Mouse (Mus musculus) heart, adult 8-10 months (tissue): ENCODE data around the gene Ctbp2. TPM values are rescaled to one million over a fixed set of nuclear protein-coding genes. Genes with fewer than 3 reads are reported as not detected.

Experiments used
- DNase-seq: peaks from one replicate; pipeline ENCODE4 v3.0.0; 2022; ENCODE audit warnings: low spot score
- total RNA-seq, 4 experiments: library from RNA; stranded (reverse); gene quantifications; 2 replicates each; pipeline ENCODE4 v1.2.4; 2022

Gene Ctbp2
- total RNA-seq, 4 experiments from 2014 or later: 24.9 to 28.1 (median 27.6) TPM

DNA sequence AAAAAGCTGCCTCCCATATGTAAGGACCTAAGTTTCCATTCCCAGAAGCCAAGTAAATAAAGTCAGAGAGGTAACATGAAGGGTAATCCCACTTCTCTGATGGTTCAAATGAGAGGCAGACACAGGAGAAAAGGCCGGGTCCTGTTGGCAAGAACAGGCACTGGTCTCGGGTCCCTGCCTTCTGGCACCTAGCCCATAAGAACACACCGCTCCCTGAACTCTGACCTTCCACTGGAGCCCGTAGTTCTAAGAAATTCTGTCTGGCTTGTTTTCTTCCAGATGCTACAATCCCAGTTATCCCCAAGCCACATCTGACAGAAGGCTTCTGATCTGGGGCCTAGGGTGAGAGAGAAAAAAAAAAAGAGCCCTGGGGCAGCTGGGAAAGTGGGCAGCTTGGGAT is 35.7 kb downstream of the Ctbp2 start:
- no peak for DNase-seq

DNA sequence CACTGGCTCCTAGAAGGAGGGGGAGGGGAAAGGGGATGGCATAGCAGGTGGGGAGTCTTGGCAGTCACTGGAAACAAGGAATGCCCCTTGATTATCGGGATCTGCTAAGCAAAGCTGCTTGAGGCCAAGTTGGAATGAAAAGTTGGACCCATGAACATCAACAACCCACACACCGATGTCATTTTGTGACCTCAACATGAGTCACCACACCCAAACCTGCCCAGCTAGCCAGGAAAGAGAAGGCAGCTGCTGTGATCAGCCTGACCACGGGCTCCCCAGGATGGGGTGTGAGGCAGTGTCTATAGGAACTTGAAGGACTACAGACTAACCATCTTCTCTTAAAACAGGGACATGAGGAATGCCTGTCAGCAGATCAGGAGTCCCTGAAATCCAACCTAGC is 38.7 kb downstream of the Ctbp2 start:
- no peak for DNase-seq

DNA sequence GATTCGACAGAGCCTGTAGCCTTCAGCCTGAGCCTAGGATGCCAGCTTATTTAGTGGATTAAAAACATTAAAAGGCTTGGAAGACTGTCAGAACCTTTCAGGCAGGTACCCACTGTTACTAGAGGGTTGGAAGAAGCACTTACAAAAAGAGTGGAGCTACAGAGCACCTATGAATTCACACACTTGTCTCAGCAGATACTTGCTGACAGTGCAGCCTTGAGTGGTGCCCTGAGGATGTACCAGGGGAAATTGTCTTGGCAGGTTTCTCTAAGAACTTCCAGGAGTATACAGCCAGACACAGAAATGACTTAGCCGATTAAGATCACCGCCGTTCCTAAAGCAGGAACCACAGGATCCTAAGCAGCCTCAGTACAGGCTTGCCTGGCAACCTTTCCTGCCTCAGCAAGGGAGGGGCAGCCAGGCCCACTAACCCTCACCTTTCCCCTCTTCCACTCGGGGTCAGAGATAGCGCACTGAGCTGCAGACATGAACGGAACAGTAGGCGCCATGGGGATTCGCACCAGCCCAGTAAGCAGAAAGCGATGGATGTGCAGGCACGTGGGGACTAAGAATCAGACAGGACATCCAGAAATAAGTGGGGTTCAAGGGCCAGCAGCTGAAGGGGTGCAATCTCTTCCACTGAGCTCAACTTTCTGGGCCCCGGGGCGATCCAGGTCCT is 40.1 kb downstream of the Ctbp2 start:
- DNase-seq: no peak

DNA sequence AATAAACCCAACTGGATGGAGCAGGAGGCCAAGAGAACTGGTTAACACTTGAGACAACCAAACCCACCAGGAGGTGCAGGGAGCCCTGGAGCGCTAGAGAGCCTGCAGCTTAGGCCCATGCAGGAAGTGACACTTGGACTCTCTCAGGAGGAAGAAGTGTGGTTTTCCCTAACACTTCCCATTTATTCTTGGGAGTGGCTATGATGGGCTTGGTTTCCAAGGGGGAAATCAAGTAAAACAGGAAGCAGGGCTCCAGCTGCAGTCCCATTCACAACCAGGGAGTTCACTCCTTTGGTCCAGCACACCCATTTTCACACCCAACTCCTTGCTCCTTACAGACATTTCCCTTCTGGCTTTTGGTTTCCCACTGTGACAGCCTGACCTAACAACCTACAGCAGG is 45.2 kb downstream of the Ctbp2 start:
- DNase-seq: no peak

DNA sequence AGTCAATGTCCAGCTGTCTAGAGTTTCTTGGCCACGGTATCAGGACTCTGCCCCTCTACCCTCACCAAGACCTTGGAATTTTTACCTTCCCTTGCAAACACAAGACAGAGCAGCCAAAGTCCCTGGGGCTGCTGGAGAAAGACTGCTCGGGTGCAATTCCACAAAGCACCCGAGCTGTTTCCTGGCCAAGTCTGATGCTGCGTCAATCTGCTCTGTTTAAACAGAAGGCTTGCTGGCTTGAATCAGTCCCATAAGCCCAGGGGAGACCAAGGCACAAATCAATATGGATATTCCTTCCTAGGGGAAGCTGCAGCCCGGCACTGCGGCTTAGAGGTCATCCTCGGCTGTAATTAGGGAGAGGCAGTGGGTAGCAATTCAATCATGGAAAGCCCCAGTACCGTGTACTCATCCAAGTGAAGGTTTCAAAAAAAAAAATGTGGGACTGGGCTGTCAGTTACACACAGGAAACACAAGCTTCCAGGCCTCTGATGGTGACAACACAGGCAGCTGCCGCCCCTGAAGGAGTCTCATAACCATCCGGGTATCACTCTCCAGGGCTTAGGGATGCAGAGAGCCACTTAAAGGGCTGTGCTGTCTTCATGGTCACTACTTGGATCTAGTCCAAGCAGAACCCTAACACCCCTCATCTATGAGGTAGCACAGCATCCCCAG is 49.6 kb downstream of the Ctbp2 start:
- DNase-seq: no peak

DNA sequence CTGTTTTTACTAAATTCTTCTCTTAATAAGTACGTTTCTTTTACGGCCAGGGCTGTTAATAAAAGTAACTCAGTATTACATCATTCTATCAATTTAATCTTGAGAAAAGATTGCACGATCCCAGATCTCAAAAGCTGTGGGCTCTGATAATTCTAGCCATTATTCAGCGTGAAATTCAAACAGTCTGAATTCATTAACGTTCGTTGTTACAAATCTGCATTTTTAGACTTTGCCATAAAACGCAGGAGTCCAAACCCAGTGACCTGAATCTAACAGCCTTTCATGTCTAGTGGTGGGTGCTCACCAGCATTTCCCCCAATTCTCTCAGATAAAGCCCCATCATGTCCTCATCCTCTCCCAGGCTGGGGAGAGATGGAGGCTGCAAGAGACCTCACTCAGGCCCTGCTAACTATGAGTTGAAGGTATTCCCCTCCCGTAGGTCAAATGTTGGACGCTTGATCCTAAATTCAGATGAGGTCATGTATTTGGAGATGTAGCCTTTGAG is 51.0 kb downstream of the Ctbp2 start:
- DNase-seq: no peak

DNA sequence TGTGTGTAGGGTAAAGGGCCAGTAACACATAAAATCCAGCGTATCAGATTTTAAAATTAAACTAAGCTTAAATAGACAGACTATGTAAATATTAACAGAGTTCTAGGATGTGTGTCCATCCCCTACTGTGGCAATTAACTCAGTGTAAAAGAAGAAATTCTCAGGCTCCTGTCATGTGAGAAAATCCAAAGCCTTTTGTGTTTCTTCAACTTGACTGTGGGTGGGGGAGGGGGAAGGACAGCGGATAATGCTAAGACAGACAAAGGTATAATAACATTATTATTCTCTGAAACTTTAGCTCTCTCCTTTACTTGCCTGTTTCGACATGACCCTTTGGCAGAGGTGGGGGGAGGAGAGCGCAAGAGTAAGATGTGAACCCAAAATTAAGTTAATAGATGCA is 51.6 kb downstream of the Ctbp2 start:
- DNase-seq: no peak

DNA sequence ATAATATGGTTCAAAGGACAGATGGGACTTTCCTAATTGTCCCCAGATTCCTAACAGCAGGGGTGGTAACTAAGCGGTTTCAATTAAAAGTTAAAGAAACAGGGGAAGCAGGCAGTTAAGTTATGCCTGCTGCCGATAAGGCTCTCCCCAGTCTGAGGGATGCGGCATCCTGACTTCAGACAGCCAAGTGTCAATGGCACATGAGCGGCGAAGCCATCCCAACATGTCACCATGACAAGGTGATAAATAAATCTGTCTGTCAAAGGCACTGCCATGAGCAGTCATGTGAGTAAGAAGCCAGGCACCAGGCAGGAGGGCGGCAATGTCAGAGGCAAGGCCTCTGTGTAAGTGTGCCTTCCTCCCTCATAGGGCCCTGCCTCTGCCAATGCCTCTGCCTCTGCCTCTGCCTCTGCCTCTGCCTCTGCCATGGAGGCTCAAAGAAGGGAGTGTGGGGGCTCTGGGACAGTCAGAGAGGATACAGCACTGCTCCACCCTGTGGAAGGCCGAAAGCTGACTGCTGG is 56.8 kb downstream of the Ctbp2 start:
- no peak for DNase-seq

DNA sequence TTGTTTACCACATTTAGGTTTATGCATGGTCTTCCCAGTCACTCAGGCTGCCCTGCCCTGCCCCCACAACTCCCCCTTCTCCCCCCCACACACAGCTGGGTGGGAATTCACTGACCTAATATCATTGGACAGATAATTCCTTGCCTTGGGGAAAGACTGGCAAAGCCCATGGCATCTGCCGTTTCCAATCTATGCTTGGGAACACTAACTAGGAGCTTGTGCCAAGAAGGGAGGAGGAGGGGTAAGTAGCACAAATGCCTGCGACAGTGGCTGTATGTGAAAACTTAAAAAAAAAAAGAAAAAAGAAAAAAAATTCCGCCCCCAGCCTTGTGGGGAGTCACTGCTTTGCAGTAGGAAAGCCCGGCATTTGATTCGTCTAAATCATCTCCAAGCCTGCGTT is 57.4 kb downstream of the Ctbp2 start:
- no peak for DNase-seq

DNA sequence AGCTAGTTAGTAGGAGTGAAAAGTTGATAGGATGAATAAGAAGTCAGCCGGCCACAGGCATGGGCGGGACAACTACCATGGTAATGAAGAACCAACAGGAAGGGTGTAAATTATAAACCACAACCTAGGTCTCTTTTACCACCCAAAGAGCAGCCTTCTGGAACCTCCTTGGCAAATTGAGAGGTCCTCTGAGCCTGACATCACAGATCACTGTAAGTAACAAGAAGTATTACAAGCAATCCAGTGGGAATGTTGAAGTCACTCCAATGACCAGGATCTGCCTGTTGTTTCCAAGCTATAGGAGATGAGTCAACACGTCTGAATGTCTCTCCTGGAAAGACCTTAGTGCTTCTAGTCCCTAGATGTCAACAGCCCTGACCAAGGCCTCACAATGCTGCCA is 62.1 kb downstream of the Ctbp2 start:
- DNase-seq: no peak

DNA sequence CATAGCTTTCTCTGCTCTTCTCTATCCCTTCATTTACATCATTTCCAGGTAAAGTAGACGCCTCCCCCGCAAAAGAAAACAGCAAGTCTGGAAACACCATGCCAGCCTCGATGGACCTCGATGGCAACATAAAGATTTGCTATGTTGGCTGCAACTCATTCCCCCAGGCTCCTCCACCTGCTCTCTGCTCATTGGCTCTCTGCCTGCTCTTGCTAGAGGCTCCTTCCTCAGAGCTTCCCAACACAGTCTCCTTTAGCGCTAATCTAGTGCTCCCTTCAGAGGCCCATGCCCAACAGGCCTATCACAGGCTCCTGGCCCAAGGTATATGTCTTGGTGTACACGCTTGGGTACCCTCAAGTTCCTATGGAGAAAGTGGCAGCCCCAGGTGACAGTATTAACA is 64.0 kb downstream of the Ctbp2 start:
- DNase-seq: no peak

DNA sequence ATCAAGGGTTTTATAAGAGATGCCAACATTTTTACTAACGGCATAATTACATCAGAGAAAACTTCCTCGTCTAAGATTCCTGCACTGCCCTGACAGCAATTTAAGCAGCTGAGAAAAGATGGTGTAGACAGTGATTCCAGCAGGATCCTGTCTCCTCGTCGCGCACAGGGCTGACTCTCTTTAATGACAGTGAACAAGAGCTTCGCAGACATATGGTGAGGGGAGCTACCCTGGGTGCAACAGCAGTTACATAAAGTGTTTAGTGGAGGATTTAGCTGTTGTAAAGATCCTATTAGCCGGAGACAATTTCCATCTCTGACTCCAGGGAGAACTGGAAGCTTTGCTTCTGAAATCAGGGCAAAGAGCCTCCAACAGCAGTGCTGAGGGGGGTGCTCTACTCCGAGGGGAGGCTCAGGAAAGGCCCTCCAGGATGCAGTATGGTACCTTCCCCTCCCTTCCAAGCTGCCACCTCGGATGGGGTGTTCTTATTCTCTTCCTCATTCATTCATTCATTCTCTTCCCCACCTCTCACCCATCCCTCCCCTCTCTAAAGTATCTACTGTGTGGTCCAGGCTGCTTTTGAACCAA is 64.5 kb downstream of the Ctbp2 start:
- no peak for DNase-seq

DNA sequence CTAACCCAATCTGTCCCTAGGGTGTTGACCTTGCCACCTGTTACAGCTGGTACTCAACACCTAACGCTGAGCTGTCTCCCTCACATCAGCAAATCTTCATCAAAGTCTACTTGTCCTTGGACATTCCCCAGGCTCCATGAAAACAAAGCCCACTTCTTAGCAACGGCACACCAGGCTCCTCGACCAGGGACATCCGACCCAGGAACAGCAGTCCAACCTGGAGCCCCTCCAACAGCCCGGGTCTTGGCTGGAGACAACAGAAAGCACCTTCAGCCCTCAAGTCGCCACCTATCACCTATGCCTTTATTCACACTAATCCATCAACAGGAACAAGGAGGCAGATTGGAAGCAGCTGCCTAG is 65.0 kb downstream of the Ctbp2 start:
- no peak for DNase-seq

DNA sequence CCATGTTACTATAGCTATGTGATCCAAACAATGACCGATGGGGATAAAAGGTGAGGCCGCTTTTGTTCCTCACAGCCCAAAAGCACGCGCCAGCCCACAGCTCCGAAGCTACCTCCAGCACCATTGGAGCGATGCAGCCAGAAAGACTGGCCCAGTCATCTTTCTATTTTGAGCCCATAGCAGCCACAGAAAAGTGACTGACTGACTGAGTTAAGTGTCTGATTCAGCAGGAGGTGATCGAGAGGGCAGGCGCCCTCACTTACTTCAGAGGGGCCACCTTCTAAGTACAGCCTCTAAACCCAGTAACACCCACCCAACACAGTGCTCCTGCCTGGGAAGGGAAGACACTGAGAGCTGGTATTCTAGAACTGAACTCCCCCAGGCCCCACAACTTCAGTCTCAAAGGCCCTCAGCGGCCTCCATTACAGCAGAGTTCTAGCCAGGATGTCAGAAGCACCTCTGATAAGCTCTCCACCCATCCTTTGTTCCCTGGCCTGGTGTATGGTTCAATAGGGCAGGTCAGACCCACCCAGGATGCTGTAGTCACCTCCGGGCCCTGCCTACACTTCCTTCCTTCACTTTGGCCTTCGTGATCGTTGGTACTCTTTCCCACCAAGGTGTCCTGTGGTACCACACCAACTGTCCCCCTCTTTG is 65.5 kb downstream of the Ctbp2 start:
- no peak for DNase-seq

DNA sequence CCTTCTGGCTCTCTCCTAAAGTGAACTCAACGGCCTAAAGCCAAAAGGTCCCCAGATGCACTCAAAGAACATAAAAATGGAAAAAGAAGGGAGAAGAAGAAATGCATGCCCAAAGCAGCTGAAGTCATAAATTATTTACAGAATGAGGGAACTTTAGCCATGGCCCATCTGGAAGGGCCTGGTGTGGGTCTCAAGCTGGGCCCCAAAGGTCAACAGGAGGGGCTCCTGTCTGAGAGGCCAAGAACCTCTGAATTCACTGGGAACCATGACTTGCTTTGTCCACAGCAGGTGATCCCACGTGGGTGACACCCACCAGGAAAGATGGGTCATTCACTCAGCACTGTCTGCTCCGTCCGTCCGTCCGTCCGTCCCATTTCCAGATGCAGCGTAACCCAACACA is 67.2 kb downstream of the Ctbp2 start:
- no peak for DNase-seq

DNA sequence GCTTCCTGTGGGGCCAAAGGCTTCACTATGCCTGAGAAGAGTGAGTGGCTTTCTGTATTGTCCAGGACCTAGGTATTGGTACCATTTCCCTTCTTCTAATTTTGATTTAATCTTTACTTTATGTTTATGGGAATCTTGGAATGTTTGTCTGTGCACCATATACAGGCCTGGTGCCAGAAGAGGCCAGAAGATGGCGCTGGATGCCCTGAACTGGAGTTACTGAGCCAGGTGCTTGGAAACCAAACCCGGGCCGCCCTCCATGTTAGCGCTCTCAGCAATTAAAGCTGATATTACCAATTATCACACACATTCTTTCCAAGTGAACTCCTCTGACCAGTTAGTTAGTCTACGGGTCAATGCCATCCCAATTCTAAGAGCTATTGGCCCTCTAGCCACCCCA is 69.7 kb downstream of the Ctbp2 start:
- no peak for DNase-seq

DNA sequence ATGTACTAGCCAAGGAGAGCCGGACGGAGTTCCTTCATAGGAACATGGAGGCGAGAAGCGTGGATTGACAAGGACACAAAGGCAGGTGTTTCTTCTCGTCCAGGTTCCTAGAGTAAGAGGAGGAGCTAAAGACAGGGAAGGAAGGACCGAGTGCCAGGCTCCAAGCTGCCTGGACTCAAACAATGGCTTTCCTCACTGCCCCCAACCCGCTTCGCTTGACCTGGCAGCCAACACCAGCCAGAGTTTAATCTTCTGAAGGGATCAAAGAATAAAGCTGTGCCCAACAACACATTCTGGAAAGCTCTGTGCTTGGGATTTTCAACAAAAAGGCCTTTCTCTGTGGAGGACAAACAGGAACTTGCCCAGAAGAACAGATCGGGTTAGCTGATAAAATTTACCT is 70.4 kb downstream of the Ctbp2 start:
- DNase-seq: no peak

DNA sequence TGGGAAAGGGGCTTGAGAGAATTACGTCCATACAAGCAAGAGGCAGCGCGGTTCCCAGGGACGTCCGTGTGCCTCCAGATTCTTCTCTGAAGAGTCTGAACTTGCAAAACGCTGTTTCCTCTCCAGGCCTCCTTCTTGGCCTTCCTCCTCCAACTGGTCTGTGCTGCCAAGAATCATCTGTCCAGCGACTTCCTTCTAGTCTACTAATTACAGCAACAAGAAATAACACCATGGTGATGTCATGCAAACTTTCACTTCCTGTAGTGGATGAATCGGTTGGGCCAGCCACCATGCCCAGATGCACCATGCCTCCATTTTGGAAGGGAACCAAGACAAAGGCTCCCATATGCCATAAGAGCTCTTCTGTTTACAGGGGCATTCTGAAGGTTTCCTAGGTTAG is 71.3 kb downstream of the Ctbp2 start:
- DNase-seq: peak; percentile 89

DNA sequence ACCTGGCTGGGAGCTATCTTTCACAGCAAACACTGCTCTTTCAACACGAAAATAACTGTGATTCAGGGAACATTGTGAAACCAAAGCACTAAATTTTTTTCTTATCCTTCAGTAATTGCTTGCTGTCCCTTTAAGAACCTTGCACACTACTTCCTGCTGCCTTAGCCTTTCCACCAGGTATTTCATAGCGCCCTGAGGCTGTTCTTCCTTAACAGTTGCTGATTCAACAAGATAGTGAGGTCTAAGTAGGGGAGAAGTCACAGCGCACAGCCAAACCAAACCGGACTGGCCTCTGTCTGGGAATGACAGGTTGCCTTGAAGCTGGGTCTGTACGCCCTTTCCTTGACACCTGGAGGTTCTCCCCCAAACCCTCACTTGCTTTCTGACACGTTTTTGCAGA is 73.5 kb downstream of the Ctbp2 start:
- no peak for DNase-seq

DNA sequence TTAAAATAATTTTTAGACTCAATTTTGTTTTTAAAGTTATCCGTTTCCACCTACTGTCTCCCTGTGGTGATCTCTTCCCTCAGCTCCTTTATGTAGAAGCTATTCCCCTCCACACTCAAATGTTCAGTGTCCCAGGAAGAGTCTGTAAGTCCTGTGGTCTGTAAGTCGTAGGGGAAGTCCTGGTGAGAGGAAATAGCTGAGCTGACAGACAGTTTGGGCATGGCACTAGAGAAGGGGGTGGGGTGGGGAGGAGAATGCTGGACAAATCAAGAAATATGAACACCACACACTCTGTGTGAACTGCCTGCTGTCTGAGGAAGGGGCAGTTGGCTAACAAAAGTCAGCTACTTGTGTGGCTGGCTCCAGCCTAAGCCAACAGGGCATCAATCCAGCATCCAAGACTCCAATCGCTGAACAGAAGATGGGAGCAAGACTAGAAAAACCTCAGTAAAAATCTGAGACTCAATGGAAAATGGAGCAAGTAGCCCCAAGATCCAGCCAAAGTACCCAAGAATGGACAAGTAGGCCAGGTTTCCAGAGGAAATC is 76.0 kb downstream of the Ctbp2 start:
- DNase-seq: no peak

DNA sequence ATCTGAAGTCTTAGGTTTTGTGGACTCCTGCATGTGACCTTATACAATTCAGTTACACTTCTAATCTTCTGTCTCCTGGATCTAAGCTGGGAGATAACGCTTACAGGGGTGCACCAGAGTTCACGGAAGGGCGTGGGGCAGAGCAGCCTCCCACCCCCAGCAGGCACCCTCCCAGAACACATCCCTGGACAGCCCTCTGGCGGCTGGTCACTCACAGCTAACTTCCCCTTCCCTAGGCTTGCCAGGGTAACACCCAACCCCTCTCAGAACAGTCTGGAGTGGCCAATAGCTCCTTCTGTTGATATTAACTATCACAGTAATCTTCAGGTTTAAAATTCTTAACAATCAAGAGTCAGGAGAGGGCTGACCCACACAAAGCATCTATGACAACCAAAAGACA is 76.9 kb downstream of the Ctbp2 start:
- DNase-seq: peak; percentile 57

DNA sequence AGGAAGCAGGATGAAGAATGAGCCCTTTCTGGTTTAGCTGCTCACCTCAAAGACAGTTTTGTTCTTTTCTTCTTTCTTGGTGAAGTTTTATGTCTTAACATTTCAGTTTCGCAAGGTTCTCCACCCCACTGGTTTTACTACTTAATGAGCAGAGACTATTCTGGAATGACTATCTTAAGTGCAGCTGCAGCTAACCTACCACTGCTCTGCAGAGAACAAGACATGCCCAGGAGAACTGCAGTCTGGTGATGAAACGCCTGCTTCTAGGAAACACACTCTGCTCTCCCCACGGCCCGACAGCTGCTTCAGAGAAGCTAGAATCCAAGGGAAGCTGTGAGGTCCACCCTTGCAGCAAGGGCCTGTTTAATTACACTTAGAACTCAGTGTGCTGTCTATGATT is 79.4 kb downstream of the Ctbp2 start:
- DNase-seq: no peak
